Mouse (Mus musculus) kidney, adult 18-20 months (tissue): ENCODE measurements around the gene Gm11232.

Source experiments
- DNase-seq: peaks from one replicate; pipeline ENCODE4 v3.0.0; 2021

Gene Gm11232

DNA sequence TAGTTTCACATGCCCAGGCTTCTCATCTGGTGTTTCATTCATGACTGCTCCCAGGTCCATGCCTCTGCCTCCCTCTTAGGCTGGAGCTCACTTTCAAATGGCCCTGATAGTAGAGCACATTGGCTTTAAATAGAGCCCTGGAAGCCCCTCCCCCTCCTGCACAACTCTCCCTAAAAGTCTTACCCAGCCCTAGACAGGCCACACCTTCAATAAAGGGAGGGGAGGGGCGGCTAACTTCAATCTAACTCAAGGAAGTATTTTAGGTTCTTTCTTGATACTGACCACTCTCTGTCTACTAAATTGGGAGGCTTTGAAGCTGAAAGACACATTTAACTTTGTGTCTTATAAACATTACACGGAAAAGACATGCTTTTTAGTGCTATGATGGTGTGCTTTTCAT lies at the start of gene Gm11232:
Gene Gm11232, minus strand, starts transcription at position 101 of the 400 bp plus-strand sequence.
- no peak for DNase-seq

DNA sequence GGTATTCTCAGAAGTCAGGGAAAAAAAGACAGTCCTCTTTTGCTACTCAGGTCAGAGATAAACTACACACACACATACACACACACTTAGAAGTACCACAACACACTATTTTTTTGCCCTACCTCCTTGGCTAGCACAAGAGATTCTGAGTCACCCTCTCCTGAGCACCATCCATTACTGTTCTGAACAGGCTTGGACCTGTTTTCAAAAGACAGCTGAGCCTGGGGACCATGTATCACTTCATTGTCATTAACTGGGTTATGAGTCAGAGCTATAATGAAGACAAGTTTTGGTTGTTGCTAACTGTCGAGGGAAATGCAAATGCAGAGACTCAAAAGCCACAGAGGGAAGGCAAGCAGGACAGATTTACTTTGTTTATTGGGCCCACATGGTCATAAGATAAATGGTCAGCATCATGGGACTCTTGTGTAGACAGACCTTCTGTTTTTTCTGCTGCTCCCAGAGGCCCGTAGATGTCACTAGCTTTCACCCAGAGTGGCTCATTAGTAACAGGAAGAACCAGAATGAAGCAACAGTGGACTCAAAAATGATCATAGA lies 48.3 kb upstream of the Gm11232 start:
- no peak for DNase-seq

DNA sequence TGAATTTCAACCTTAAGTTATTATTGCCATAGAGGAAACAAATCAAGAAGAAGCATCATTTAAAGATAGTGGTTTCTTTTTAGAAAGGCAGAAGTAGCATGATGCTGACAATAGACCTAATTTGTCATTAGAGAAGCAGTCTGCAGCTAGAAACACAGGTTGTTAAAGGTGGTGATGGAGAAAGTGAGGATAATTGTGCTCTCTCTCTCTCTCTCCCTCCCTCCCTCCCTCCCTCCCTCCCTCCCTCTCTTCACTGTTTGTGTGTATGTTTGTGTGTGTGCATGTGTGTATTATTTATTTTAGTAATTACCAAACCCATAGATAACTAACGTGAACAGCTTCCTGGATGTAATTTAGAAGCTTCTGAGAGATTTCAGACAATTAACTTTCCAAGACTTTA lies 7.8 kb upstream of the Gm11232 start:
- DNase-seq, result no peak

DNA sequence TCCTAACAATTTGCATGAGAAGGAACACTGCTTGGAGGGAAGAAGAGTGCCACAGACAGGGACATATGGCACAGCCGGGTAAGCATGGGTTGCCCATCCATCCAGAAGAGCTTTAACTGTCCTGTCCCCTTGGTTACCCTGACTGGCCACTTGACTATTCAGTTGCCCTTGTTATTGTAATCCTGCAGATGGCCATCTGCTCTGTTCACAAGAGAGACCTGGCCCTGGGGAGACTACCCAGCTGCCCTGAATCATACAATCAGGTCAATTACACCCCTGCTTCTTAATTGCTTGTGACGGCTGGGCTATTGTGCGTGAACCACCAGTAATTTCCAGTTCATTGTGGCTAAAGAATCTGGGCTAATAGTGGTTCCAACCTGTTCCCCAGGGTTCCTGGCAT lies 7.3 kb upstream of the Gm11232 start:
- DNase-seq, result no peak

DNA sequence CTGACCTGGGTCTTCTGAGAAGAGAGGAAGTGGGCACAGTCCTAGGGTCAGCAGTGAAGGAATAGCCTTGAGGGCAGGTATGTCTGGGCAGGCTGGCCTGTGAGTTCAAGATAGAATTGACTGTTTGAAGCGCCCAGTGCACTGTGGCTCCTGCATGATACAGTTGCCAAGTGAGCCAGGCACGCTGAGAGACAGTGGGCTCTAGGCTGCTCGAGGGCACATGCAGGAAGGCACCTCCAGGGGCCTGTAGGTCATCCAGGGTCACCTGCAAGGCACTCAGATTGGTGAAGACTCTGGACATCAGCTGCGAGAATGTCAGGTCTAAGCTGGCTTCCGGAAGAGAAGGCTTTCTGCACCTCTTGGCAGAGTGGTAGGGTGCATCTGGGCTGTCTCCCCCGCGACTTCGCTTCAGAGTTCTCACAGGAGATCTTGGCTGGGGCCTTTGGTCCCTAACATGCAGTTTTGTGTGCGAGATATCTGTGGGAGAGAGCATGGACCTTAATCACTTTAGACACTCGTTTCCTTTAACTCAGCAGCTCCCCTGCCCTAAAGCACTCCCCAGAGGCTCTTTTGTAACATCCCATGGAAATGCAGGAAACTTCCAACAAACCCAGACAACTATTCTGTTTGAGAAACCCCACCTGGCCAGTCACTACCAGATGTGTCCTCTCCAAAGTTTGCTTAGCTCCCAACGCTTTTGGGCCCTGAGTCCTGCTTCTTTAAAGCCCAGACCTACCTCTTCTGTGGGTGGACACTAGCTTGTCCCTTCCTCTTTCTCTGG lies 1.1 kb downstream of the Gm11232 start:
- peak; percentile 18 for DNase-seq

DNA sequence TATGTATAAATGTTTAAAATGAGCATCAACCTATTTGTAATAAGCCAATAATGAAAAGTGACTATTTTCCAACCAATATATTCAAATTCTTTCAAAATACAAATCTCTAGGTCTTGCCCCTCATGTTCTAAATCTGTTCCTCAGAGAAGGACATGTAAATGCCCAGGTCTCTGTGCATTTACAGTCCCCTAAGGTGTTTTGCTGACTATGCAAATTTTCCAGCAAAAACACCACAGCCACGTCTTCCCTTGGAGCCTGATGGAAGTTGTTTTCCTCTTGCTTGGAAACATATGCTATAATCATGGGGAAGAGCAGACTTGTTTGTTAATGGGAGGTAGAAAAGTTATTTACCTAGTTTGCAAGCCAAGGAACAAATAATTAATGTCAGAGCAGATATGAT lies 12.0 kb downstream of the Gm11232 start:
- DNase-seq, result no peak

DNA sequence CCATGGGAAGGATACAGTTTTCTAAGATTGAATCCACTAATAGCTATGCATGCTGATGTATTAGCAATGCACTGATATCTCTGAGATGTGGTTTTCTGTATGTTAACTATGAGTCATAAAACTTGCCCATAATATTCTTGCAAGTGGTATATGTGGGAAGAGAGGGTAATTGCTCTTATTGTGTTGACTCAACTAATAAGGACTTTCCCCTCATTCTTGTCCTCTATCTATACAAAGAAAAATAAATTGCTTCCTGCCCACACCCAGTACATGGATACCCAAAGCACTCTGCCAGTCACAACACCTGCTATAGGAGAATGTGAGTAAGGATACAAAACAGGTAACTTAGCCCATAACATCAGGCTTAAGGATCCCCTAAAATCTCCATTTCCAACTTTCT lies 21.2 kb downstream of the Gm11232 start:
- DNase-seq, result no peak

DNA sequence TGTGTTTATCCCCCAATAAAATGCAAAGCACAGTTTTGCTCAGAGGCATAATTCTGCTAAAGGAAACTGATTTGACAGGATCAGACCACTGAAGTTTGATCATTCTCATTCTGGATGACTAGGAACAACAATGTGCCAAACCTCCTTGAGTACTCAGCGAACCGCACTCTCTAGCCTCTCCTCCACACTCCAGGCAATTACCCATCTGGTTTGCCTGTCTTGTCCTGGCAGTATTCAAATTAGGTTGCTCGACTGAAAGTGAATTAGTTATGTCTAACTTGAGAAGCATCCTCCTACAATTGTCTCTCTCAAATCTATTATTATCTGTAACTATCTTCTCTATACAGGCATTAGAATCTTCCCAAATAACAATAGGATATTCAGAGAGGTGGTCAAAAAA lies 22.5 kb downstream of the Gm11232 start:
- DNase-seq, result no peak

DNA sequence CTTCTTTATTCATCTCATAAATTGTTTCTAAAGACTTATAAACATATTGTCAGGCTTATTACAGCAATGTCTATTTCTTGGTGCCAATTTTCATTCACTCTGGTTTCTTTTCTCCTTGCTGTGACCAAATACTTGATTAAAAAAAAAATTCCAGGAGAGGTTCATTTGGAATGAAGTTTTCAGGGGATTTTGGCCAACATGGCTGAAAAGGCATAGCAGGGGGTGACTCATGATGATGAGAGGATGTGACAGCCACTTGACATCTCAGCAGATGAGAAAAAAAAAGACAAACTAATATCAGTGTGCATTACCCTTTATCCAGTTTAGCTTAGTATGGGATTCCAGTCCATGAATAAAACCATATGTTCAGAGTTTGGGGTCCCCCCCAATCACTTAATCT lies 28.4 kb downstream of the Gm11232 start:
- DNase-seq, result no peak

DNA sequence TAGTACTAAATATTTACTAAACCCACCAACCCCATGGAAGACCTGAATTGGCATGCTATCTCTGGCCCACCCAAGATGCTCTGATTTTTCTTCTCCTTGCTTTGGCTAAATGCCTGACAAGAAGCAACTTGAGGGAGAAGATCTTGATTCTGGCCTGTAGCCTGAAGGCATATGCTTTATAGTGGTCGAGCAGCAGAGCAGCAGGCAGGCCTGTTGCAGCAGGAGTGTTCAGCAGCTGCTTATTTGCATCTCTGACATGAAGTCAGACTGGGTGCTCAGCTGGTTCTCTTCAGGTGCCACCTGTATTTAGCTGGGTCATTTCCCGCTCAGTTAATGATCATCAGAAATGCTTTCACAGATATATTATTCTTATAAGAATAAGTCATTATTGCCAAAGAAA lies 30.2 kb downstream of the Gm11232 start:
- DNase-seq, result no peak

DNA sequence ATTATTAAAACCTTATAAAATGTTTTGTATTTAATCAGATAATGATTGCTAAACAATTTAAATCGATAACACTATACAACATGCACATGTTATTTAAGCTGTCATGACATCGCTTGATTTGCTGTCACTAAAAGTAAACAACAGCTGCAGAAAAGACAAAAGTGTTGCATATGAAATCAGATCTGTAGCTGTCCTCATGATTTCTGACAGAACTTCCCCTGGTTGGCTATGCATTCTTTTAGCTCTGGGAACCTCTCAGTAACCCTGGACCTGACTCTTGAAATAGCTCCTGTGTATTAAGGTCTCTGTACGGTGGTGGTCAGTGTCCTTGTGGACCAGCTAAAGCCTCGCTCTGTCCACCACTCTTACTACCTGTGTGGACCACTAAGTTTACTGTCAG lies 30.7 kb downstream of the Gm11232 start:
- DNase-seq, result no peak

DNA sequence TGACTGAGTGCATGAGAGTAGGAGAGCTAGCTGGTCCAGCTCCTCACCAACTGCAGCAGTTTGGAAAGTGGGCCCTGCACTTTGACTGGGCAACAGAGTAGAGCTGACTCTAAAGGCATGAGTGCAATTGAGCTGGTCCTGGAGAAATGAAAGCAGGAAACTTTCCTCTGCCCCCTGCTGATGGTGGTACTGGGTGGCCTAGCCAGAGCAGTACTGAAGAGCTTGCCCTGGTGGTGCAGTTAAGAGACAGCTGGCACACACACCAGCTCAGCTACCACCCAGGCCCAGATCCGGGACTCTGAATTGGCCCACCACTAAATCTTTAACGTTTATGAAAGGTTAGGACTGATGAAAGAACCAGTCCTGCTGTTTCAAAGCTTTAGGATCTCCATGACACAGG lies 31.9 kb downstream of the Gm11232 start:
- DNase-seq, result no peak
